Mouse (Mus musculus) neural tube, embryonic 10.5 days (tissue): ENCODE results near the gene Lonrf2.

Experiments used
- DNase-seq: peaks from one replicate; pipeline ENCODE4 v3.0.0-alpha.2; 2017; ENCODE audit warnings: low spot score; ENCODE audit errors: extremely low spot score

The Lonrf2 gene

GRCm38 (mm10) chr1:38839944-38840343, 3.4 kb upstream of the Lonrf2 start:
- DNase-seq: no peak

DNA sequence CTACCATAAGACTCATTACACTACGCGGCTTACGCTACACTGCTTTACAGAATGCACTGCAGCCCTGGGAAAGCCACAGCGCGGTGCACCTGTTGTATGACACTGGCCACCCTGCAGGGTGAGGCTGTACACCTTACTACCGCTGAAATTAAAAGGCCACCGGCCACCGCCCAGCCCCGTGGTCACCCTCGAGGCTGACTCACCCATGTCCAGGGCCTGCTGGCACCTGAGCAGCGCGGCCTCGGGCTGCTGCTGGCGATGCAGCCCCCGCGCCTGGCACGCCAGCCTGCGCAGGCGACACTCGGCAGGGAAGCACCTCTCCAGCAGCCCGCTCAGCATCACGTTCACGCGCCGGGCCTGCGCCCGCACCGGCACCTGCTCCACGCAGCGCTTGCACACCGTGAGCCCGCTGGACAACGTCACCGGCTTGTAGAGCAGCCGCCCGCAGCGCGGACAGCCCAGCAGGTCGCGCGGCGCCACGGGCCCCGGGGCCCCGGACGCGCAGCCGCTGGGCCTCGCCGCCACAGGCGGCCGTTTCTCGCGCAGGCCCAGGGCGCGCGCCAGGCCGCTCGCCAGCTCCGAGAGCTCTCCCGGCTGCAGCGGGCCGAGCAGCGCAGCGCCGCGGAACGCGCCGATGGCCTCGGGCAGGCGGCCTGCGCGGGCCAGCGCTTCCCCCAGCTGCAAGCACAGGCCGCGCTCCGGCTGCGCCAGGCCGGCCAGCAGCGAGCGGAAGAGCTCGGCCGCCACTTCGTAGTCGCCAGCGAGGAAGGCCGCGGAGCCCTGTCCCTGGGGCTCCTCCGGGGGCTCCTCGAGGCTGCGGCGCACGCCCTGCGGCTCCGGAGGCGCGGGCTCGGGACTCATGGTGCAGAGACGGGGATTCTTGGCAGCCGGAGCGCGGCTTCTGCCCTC, 689 bp downstream of the Lonrf2 start:
- DNase-seq: peak; percentile 73

- DNase-seq: no peak
Measured at GRCm38 (mm10) chr1:38834899-38835298, 1.6 kb downstream of the Lonrf2 start.

DNA sequence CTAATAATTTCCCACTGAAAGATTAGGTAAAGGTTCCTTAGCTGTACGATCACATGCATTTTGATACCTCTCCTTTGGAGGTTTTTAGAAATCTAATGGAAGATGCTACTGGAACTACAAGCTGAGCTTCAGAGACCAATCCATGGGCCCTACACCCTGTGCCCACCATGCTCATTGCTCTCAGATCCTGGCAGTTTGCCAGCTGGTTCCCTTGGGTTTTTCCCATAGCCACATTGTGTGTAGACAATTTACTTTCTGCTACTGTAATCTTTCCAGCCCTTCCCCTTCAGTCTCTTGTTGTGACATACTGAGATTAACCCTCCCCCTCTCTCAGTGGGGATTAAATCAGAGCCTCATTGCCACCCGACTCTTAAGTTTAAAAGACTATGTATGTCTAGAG, 11.6 kb downstream of the Lonrf2 start:
- no peak for DNase-seq

- DNase-seq: no peak
Measured at GRCm38 (mm10) chr1:38823851-38824250, 12.7 kb downstream of the Lonrf2 start.

DNA sequence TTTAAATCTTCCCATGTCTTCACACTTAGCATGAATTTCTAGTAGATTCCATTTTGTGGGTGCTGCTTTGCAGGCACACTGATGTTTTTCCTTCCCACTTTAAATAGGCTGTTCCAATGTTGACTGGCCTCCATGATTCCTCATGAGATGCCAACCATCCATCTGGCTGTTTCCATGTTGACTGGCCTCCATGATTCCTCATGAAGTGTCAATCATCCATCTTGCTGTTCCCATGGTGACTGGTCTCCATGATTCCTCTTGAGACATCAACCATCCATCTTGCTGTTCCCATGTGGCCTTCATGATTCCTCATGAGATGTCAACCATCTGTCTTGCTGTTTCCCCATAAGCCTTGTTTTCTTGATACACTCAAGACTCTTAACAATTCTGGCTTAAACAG, 16.8 kb downstream of the Lonrf2 start:
- no peak for DNase-seq

DNA sequence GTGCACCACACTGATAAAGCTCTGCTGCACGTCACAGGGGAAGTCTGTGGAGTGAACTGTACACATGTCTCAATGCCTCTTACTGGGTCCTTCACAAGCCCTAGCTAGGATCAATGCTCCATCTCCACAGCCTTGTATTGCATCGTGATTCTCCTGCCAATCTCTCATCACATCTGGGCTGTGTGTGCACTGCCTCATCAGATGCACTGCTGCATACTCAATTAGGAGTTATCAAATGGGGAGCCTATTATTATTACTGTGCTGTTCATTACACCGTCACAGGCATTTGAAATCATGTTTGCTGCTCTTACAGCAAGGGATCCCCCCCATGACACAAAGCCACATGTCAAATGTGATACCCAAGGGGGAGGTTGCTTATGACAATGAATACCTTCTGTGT, 18.8 kb downstream of the Lonrf2 start:
- no peak for DNase-seq

DNA sequence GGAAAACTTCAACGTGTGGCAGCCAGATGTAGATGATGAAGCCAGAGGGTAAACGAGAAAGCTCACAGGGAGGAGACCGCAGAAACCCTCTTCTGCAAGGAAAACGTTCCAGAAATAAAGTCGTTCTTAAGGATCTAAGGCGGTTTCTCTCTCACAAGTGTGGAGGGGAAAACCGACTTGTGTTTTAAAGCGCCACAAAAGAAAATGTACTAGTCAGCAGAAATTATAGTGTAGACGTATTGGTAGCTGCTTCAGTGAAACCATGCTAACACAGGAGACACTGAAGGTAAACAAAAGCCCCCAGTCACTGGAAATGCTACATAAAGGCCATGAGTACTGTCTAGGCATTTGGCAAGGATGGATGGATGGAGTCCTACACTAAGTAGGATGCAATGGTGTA, 19.2 kb downstream of the Lonrf2 start:
- no peak for DNase-seq

DNA sequence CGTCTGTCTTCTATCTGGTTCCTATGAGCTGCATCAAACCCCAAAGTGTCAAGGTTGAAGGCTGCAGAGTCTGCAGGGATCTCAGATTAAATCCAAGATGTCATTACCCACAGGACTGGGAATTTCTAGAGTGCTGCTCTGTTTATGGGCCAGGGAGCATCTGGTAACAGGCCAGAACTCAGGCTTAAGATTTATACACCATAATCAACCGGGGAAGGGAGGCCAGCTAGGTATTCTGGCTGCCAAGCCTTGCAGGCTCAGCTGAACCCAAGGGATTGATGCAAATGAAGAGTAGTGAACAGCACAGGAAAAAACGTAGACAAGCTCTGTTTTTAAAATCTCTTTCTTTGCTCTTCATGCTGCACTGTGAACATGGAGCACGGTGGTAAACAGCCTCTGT, 20.2 kb downstream of the Lonrf2 start:
- DNase-seq: no peak

- no peak for DNase-seq
Measured at GRCm38 (mm10) chr1:38807121-38807520, 29.4 kb downstream of the Lonrf2 start.

DNA sequence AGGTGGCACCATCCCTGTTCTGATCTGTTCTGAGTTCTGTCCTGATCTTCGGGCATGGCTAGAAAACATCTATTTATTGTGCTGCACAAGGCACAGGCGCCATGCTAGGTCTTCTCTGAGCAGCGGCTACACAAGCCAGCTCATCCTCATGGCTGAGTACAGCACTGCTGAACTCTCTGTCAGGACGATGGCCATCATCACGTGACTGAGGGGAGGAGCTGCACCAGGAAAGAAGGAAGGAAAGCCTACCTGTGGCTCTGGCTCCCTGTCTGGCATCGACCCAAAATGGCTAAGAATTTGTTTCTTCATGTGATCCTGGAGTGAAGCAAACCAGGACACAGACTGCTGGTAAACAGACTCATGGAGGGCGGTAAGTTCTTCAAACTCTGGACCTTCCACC, 36.1 kb downstream of the Lonrf2 start:
- DNase-seq: no peak

- DNase-seq: peak; percentile 36
Measured at GRCm38 (mm10) chr1:38799304-38799703, 37.2 kb downstream of the Lonrf2 start.

DNA sequence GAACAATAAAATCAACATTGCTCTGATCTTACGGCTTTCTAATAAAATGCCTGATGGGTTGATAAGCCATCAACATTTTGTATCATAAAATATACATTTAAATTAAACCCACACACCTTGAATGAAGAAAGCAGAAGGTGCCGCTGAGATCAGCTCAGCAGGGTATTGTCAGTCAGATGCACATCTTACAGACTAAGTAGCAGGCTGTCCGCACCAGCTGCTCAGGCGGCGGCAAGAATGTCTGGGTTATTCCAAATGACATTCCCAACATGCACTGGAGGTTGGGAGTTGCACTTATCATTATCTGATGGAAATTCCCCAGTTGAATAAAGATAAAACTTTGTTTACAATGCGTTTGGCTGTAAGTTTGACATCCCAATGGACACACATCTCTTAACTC, 39.6 kb downstream of the Lonrf2 start:
- DNase-seq: no peak

DNA sequence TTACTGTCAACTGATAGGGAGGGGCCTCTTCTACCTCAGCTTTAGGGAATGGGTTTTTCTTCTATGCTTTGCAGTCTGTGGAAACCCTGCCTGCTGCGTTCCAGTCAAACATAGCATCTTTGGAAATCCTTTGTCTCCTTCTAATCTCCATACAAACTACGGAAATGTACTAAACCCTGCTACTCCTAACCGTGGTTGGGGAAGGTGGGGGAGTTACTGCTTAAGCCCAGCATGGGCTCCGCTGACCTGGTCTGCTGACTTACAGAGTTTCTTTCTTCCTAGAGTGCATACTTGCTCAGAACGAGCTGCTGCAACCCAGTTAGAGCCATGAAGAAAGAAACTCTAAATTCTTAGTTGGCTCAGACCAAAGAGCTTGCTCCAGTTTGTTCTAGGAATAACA, 41.0 kb downstream of the Lonrf2 start:
- DNase-seq: no peak

DNA sequence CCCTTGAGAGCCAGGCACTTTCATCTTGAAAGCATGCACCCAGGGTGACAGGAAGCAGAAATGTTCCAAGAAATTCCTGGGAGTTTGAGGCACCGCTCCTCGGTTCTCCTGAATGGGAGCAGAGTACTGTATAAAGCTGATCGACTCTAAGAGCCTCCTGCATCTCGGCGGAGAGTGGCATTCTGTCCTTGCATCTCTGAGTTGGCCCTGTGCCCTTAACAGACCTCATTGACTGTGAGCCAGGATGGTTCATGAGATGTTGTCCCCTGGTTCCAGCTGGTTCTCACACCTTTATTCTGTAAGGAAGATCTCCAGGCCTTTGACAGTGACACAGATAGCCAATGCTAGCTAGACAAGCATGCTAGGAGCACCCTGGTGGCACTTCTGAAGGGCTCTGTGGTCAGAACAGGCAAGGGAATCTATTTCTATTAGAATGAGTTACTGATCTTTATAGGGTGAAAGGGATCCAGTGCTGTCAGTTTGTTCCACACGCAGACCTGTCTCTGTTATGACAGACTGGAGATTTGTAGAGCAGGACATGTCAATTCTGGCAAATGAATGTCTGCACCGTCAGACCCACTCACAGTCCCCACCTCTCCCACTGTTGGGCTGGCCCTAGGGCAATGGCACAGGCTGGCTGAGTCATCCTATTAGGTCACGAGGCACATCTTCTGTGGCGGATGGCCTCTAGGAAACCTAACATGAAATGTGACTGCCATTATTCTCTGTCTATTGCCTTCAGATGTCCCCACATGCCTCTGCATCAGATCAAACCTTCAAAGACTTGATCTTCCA, 45.3 kb downstream of the Lonrf2 start:
- DNase-seq: no peak

- DNase-seq: peak; percentile 74
Measured at GRCm38 (mm10) chr1:38789988-38790602, 46.4 kb downstream of the Lonrf2 start.

GRCm38 (mm10) chr1:38788904-38789303, 47.6 kb downstream of the Lonrf2 start:
- peak; percentile 21 for DNase-seq

DNA sequence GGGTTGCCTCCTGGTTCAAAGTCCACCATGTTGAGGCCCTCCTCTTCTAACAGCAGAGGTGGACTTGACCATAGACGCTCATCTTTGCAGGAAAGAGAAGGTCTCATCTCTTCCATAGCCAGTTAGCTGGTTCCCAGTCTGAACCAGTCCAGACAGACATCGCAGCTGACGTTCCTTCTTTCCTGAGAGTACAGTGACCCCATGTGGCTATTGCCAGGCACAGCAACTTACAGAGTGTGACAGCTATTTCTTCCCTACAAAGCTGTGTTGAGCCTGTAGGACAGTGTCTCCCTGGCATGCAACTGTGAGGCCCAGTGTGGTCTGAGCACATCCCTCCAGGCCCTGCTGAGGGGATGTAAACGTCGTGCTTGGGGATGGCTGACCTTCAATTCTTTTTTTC, 49.1 kb downstream of the Lonrf2 start:
- DNase-seq: peak; percentile 71

- DNase-seq: no peak
Measured at GRCm38 (mm10) chr1:38786358-38786757, 50.2 kb downstream of the Lonrf2 start.

GRCm38 (mm10) chr1:38778271-38778670, 58.2 kb downstream of the Lonrf2 start:
- no peak for DNase-seq

DNA sequence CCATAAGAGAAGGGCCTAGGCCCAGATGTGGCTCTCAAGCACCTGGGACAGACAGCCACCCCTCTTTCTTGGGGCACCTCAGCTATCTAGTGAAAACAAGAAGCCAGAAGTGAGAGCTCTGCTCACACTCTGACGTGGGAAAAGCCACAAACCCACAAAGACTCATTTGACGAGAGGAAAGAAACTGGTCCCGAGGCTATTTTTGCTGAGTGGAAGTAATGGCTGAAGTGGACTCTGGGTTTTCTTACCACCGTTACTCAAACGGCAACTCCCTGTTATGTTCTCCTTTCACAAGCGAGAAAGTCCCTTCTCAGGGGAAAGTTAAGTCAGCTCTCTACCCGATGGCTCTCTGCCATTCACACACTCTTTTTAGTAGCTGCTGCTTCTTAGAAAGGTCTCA, 59.0 kb downstream of the Lonrf2 start:
- no peak for DNase-seq

GRCm38 (mm10) chr1:38775713-38776112, 60.8 kb downstream of the Lonrf2 start:
- DNase-seq: no peak
